Mouse (Mus musculus) frontal cortex, postnatal 14 days (tissue): ENCODE results near the gene Spint4.
A peak's percentile ranks its signal among the peaks of the same experiment; 100 is the strongest.
"Not testable (repeated sequence)": the region's sequence is repeated elsewhere in the genome, so short reads cannot be mapped to it uniquely, and the experiment has no call there.

Source experiments
- DNase-seq, 2 experiments: peaks; one replicate each; pipeline ENCODE4 v3.0.0; 2022; ENCODE audit warnings: low spot score in 2 of 2

Spint4 gene

GRCm38 (mm10) chr2:164698201-164698600 is at the start of gene Spint4:
Spint4 (plus strand) TSS chr2:164698501.
- no peak for DNase-seq

DNA sequence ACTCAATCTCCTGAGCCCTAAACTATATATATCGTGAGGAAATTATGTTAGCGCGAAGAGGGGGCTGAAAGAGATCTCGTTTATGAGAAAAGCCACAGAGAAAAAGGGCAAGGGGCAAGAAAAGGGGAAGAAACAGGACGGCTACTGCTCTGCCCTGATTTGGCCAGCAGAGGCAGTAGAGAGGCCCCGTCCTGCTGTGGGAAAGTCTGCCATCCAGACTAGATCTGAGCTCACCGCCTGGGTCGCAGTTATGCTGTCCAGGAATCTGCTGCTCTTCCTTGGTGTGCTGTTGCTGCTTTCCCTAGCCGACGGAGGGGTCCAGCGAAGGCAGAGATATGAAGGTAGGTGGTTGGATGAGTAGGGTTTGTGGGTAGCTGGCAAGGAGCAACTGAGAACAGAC is 42.4 kb upstream of the Spint4 start, which contains the start of gene Wfdc10:
TSS of gene Wfdc10 (plus strand) at position 189 of the 400 bp plus-strand sequence.
- peak in 1 of 2 experiments; percentile 8 for DNase-seq

DNA sequence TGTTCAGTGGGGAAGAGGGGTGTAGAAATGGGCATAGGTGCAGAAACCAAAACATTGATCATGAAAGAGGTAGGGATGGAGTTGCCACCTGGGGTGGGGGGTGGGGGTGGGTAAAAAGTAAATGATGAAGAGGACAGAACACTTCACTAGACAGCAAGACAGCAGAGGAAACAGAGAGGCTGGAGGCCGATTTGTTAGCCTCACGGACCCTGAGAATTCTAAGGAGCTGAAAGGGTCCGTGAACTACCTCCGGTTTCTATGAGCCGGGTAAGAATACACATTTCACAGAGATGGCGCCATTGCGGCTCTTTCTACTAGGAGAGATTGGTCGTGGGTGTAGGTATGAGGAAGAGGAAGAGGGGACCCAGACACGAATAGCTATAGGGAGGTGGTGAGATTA is 41.8 kb upstream of the Spint4 start, which contains the start of gene Wfdc9:
TSS of gene Wfdc9 (minus strand) at position 101 of the 400 bp plus-strand sequence.
- DNase-seq = no peak

GRCm38 (mm10) chr2:164664851-164665250 is 33.5 kb upstream of the Spint4 start:
- no peak for DNase-seq

- no peak for DNase-seq
Observed at GRCm38 (mm10) chr2:164670261-164670660, 28.0 kb upstream of the Spint4 start.

DNA sequence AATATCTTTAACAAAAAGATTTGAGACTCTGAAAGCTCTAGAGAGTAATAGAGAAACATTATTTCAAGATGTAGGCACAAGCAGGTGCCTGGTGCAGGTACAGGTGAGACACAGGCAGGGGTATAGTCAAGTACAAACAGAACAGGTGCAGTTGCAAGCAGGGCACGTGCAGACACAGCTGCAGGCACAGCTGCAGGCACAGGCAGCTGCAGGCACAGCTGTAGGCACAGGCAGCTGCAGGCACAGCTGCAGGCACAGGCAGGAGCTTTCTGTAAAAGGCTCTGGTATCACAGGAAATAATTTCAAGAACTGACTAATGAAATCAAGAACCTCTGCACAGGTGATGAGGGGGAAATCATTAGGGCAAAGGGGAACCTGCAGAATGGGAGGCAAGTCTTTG is 27.4 kb upstream of the Spint4 start:
- no peak for DNase-seq

GRCm38 (mm10) chr2:164673987-164674386 is 24.3 kb upstream of the Spint4 start, which contains the start of gene Wfdc11:
Wfdc11 (minus strand) TSS chr2:164674087.
- no peak for DNase-seq

GRCm38 (mm10) chr2:164676103-164676502 is 22.2 kb upstream of the Spint4 start:
- no peak for DNase-seq

GRCm38 (mm10) chr2:164676916-164677685 is 21.2 kb upstream of the Spint4 start:
- no peak for DNase-seq

DNA sequence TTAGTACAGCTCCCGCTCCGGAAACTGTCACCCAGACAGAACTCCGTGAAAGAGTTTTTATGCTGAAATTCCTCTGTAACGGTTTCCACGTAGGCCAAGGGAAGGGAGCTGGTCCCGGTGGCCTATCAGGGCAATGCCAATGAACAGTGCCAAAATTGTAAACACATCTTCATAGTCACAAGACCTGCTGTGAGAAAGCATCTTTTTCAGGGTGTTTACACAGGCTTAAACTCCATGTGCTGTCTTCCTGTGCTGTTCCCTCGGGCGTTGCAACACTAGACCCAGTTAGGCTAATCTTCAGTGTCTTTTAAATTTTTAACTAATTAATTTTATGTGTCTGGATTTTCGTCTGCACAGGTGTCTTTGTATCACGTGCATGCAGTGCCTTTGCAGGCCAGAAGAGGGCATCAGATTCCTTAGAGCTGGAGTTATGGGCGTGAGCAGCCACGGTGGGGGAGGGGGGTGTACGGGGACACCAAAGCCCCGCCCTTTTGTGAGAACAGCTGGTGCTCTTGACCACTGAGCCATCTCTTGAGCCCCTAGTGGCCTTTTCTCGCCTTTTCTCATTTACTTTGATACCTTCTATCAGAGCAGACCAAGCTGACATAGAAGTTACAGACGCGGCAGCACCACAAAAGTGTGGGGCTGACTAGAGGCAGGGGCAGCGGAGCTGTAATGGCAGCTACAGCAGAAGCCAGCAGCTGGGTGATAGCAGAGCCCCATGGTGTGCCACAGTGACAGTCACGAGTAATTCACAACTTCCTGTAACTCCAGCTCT is 19.3 kb upstream of the Spint4 start:
- peak; percentile 28 to 51 for DNase-seq

DNA sequence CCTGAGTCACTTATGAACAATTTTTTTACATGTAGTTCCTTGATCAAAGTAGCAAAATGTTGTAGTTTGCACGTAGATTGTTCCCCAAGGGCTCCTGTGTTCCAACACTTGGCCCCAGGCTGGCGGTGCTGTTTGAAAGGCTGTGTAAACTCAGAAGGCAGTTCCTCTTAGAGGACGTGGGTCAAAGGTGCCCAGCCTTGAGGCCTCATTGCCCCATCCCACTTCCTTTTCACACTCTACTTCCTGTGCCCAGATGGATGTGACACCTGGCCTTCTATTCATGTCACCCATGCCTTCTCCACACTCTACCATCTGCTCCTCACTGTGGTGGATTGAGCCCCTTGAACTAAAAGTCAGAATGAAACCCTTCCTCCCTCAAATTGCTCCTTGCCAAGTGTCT is 18.4 kb upstream of the Spint4 start:
- no peak for DNase-seq

- DNase-seq = no peak
Observed at GRCm38 (mm10) chr2:164684807-164685206, 13.5 kb upstream of the Spint4 start, which contains the start of gene Wfdc13. Wfdc13 (plus strand) TSS chr2:164685107.

- no peak for DNase-seq
Observed at GRCm38 (mm10) chr2:164700959-164701358, 2.7 kb downstream of the Spint4 start.

DNA sequence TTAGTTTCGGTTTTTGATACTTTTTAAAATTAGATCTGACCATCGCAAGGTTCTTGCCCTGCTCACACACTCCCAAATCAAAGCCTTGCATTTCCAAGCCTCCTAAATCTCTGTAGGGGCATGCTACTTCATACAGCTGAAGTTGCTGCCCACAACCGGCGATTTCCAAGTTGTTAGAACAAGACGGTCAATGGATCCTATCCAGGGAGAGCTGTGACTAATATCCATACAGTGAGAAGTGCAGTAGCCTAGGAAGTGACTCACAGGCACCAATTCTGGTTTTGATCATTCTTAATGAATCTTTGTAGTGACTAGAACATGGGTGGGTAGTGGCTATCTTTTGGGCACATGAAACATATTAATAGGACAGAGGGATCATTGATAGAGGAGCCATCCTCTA is 3.5 kb downstream of the Spint4 start:
- no peak for DNase-seq

DNA sequence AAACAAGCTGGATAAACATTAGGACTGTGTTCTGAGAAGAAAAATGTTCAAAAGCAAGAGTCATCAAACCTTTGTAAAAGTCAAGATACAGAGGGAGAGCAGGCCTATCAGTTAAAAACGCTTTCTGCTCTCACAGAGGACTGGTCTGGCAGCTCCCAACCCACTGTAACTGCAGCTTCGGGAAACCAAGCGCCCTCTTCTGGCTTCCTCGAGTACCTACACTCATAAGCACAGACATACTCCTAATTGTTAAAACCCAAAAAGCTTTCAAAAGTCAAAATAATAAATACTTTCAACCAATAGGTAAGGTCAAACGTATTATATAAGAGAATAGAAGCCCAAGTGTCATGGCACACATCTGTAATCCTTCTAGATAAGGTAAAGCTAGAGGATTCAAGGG is 5.9 kb downstream of the Spint4 start:
- DNase-seq = no peak

- DNase-seq = no peak
Observed at GRCm38 (mm10) chr2:164705328-164705727, 7.0 kb downstream of the Spint4 start.

- no peak for DNase-seq
Observed at GRCm38 (mm10) chr2:164705991-164706390, 7.7 kb downstream of the Spint4 start.

- no peak for DNase-seq
Observed at GRCm38 (mm10) chr2:164715005-164715404, 16.7 kb downstream of the Spint4 start, which contains the start of gene Spint5. Spint5 (plus strand) TSS chr2:164715305.

DNA sequence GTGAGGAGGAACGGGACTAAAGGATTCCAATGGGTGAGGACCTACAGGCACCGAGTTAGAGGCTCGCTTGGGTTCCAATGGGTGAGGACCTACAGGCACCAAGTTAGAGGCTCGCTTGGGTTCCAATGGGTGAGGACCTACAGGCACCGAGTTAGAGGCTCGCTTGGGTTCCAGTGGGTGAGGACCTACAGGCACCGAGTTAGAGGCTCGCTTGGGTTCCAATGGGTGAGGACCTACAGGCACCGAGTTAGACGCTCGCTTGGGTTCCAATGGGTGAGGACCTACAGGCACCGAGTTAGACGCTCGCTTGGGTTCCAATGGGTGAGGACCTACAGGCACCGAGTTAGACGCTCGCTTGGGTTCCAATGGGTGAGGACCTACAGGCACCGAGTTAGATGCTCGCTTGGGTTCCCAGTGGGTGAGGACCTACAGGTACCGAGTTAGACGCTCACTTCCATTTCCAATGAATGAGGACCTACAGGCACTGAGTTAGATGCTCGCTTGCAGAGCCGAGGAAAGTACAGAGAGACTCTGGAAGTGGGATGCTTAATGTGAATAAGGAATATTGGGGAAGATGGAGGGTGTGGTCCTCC is 18.0 kb downstream of the Spint4 start:
- DNase-seq = not testable (repeated sequence)

DNA sequence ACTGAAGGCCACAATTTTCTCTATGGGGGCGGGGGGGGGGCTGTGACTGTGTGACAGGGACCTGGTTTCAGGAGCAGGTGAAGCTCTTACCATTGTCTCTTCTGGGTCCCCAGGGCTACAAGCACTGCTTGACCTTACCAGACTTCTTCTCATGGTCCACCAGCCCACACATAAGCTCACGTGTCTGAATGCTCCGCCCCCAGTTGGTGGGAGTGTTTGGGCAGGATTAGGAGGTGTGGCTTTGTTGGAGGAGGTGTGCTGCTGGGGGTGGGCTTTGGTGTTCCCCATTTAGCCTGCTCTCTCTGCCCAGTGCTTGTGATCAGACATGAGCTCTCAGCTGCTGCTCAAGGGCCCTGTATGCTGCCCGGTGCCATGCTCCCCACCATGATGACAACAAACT is 25.0 kb downstream of the Spint4 start:
- DNase-seq = no peak

GRCm38 (mm10) chr2:164725895-164726619 is 27.8 kb downstream of the Spint4 start:
- peak in 1 of 2 experiments; percentile 54 for DNase-seq
